Mouse (Mus musculus): ENCODE measurements at regions not wholly inside any gene's neighbourhood (a gene's known extent, or its start where the extent isn't known, plus 50 kb on each side); places are given as distances from the start of the nearest gene placed in this dataset.

GRCm38 (mm10) chr5:55885658-55886312 lies 1832.0 kb upstream of the Pcdh7 start:
- 33% methylated on average over 8 of the region's 8 CpGs for WGBS
- Histone ChIP-seq H3K27me3 (replicated peaks; ENCODE audit: control insufficient read depth, insufficient read depth, low read length) (no peaks in the 10 kb centered on the region), H3K9ac (replicated peaks; ENCODE audit: low read depth, low read length) (no peak overlapping the region), H3K4me3 (replicated peaks; ENCODE audit: low read length) (no peak overlapping the region), H3K9me3 (ENCODE audit: control insufficient read depth, low read length) (no peaks in the 10 kb centered on the region), H3K27ac (ENCODE audit: low read length) (no peak overlapping the region), H3K4me2 (ENCODE audit: low read length) (no peak overlapping the region), H3K36me3 (ENCODE audit: control insufficient read depth, insufficient read depth) (no peaks in the 10 kb centered on the region), H3K4me1 (replicated peaks; ENCODE audit: control insufficient read depth, insufficient read depth, low read length) (no peaks in the 10 kb centered on the region)
- no peak for ATAC-seq

DNA sequence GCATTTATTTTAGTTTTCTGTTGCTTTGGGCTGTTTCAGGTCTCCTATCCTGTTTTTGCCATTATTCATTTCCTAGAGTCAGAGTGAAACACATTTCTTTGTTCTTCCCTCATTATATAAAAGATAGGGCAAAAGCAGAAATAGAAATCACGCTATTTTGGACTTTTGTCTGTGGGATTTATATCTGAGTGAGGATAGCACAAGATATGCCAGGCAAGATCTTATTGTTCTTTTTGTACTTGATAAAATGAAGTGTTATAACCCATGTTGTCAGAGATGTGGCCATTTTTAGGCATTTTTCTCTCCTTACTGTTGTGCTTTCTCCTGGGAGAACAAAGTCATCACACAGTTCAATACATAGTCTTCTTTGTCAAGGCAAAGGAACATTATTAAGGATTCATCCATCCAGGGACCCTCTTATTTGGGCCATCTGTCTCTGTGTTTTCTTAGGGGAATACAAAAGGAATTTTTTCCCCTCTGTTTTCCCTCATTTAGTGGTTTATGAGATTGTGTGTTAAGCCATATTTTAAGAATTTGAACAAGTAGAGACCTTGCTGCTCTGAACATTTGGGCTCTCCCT lies 1825.9 kb upstream of the Pcdh7 start:
- no peak overlapping the region for H3K27ac ChIP-seq (ENCODE audit: low read length)

GRCm38 (mm10) chr5:55941494-55941893 lies 1776.3 kb upstream of the Pcdh7 start:
- H3K27me3 ChIP-seq (replicated peaks; ENCODE audit: control insufficient read depth, insufficient read depth, low read length) = no peaks in the 10 kb centered on the region
- H3K36me3 ChIP-seq (ENCODE audit: control insufficient read depth, insufficient read depth) = no peaks in the 10 kb centered on the region
- H3K9me3 ChIP-seq (ENCODE audit: control insufficient read depth, low read length) = no peaks in the 10 kb centered on the region
- 41% methylated on average over 2 of the region's 2 CpGs for WGBS
- H3K9ac ChIP-seq (replicated peaks; ENCODE audit: low read depth, low read length) = no peak overlapping the region
- no peak overlapping the region for H3K27ac ChIP-seq (ENCODE audit: low read length)
- H3K4me2 ChIP-seq (ENCODE audit: low read length) = no peak overlapping the region
- ATAC-seq = peak; percentile 92
- no peaks in the 10 kb centered on the region for H3K4me1 ChIP-seq (replicated peaks; ENCODE audit: control insufficient read depth, insufficient read depth, low read length)
- H3K4me3 ChIP-seq (replicated peaks; ENCODE audit: low read length) = no peak overlapping the region

More for the DNA sequence above, 1825.9 kb upstream of the Pcdh7 start:
- no peaks in the 10 kb centered on the region for H3K9me3 ChIP-seq (ENCODE audit: control insufficient read depth, low read length)
- H3K4me2 ChIP-seq (ENCODE audit: low read length) = no peak overlapping the region
- no peak overlapping the region for H3K9ac ChIP-seq (replicated peaks; ENCODE audit: low read depth, low read length)
- no peak for ATAC-seq
- H3K36me3 ChIP-seq (ENCODE audit: control insufficient read depth, insufficient read depth) = no peaks in the 10 kb centered on the region
- H3K4me3 ChIP-seq (replicated peaks; ENCODE audit: low read length) = no peak overlapping the region
- no peaks in the 10 kb centered on the region for H3K27me3 ChIP-seq (replicated peaks; ENCODE audit: control insufficient read depth, insufficient read depth, low read length)
- 89% methylated on average over 1 of the region's 1 CpGs for WGBS
- H3K4me1 ChIP-seq (replicated peaks; ENCODE audit: control insufficient read depth, insufficient read depth, low read length) = no peaks in the 10 kb centered on the region

DNA sequence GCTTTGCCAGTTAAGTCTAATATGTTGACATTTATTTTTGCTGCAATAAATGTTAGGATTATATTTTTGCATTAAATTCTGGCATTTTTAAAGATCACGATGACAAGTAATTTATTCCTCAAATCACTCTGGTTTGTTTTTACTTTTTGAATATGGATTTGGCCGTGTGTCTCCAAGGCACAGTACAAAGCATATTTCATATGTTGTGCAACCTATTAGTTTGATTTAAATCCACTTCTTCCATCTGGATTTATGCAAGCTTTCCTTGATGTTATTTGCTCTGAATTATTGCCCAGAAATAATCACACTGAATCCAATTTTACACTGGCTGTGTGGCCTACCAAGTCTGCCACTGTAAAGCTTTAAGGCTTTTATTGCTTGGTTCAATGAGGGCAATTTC lies 1741.3 kb upstream of the Pcdh7 start:
- 70% methylated on average over 2 of the region's 2 CpGs for WGBS
- H3K27me3 ChIP-seq (replicated peaks; ENCODE audit: control insufficient read depth, insufficient read depth, low read length) = no peaks in the 10 kb centered on the region
- H3K9me3 ChIP-seq (ENCODE audit: control insufficient read depth, low read length) = no peaks in the 10 kb centered on the region
- ATAC-seq = peak; percentile 71
- no peaks in the 10 kb centered on the region for H3K4me1 ChIP-seq (replicated peaks; ENCODE audit: control insufficient read depth, insufficient read depth, low read length)
- H3K4me2 ChIP-seq (ENCODE audit: low read length) = no peak overlapping the region
- no peak overlapping the region for H3K9ac ChIP-seq (replicated peaks; ENCODE audit: low read depth, low read length)
- no peak overlapping the region for H3K4me3 ChIP-seq (replicated peaks; ENCODE audit: low read length)
- no peaks in the 10 kb centered on the region for H3K36me3 ChIP-seq (ENCODE audit: control insufficient read depth, insufficient read depth)
- H3K27ac ChIP-seq (ENCODE audit: low read length) = no peak overlapping the region

GRCm38 (mm10) chr5:56007861-56008260 lies 1709.9 kb upstream of the Pcdh7 start:
- H3K27ac ChIP-seq (ENCODE audit: low read length) = no peak overlapping the region
- no peak overlapping the region for H3K4me3 ChIP-seq (replicated peaks; ENCODE audit: low read length)
- WGBS = 21% methylated on average over 3 of the region's 3 CpGs
- H3K27me3 ChIP-seq (replicated peaks; ENCODE audit: control insufficient read depth, insufficient read depth, low read length) = no peaks in the 10 kb centered on the region
- H3K36me3 ChIP-seq (ENCODE audit: control insufficient read depth, insufficient read depth) = no peaks in the 10 kb centered on the region
- no peak overlapping the region for H3K9ac ChIP-seq (replicated peaks; ENCODE audit: low read depth, low read length)
- no peaks in the 10 kb centered on the region for H3K4me1 ChIP-seq (replicated peaks; ENCODE audit: control insufficient read depth, insufficient read depth, low read length)
- peak; percentile 91 for ATAC-seq
- H3K9me3 ChIP-seq (ENCODE audit: control insufficient read depth, low read length) = no peaks in the 10 kb centered on the region
- no peak overlapping the region for H3K4me2 ChIP-seq (ENCODE audit: low read length)

DNA sequence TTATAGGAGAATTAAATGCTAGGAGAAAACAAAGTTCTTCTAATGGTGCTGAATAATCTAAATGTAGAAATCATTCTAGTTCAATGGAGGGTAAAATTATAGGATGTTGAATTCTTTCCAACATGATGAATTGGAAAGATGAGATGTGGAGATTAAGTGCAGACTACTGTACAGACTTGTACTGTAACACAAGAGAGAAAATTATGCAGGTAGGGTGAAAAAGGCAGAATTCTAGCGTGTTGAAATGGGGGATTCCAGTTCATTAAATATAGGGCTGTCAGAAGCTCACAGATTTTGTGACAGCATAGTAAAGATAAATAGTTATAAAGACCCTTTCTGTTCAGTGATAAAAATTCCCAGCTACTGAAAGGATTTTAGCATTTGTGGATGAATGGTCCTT lies 1697.3 kb upstream of the Pcdh7 start:
- Histone ChIP-seq H3K9me3 (ENCODE audit: control insufficient read depth, low read length) (no peaks in the 10 kb centered on the region), H3K9ac (replicated peaks; ENCODE audit: low read depth, low read length) (no peak overlapping the region), H3K4me2 (ENCODE audit: low read length) (no peak overlapping the region), H3K36me3 (ENCODE audit: control insufficient read depth, insufficient read depth) (no peaks in the 10 kb centered on the region), H3K4me3 (replicated peaks; ENCODE audit: low read length) (no peak overlapping the region), H3K27me3 (replicated peaks; ENCODE audit: control insufficient read depth, insufficient read depth, low read length) (no peaks in the 10 kb centered on the region), H3K27ac (ENCODE audit: low read length) (no peak overlapping the region), H3K4me1 (replicated peaks; ENCODE audit: control insufficient read depth, insufficient read depth, low read length) (no peaks in the 10 kb centered on the region)
- ATAC-seq = peak; percentile 72
- 45% methylated on average over 1 of the region's 1 CpGs for WGBS
